Comparison of ENCODE assay signal across 10 mouse cellular contexts in the genomic region with DNA sequence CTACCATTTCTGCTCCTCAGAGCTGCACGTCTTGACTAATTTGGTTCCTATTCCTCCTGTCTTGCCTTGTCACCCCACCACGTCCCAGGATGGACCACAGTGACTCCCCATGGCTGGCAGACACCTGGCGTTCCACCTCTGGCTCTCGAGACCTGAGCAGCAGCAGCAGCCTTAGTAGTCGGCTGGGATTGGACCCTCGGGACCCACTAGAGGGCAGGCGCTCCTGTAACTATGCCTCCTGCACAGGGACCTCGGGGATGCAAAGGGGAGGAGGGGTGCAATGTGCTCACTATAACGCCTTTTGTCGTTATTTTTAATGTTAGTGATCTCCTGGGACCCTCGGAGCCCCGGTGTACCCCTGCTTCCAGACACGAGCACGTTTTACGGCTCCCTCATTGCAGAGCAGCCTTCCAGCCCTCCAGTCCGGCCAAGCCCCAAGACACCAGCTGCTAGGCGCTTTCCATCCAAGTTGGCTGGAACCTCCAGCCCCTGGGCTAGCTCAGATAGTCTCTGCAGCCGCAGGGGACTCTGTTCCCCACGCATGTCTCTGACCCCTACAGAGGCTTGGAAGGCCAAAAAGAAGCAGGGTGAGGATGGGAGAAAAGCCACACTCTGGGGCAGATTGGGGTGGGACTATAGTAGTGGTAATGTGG. TPM values are rescaled to one million over a fixed set of nuclear protein-coding genes. Genes with fewer than 3 reads are reported as not detected.
DNase-seq lines count a peak whose midpoint lies in the region; TF ChIP-seq lines count a peak whose summit lies in the region.
"Had no signal": no experiment of that assay in that cellular context is flagged by ENCODE, and none has a peak within 500 bp of the region (broad histone marks: within the 10 kb centered on the region; RNA-seq: fewer than 3 reads in every experiment).

No protein-coding gene starts in this region.

- H3K4me1 ChIP-seq in testis, adult 2 months (ENCODE audit: control insufficient read depth, insufficient read depth, low read length), result peaks cover 16% of the 10 kb centered on the region

- H3K27ac ChIP-seq in gastrocnemius, adult 2 months, result no peak overlapping the region
- no peak overlapping the region for H3K27ac ChIP-seq in testis, adult 2 months (ENCODE audit: control insufficient read depth, insufficient read depth, low read depth, low read length)

- TF ChIP-seq CTCF in gastrocnemius, adult 2 months (IDR thresholded peaks at IDR 0.05), result peak; percentile 15; the same call in 1 of the 2 replicates
- TF ChIP-seq CTCF in testis, adult 2 months (IDR thresholded peaks at IDR 0.05; ENCODE audit: control insufficient read depth, insufficient read depth, insufficient replicate concordance, low read depth, low read length), result 0 out of 2 replicates have a peak, but pooled peaks have one; percentile 0

- TF ChIP-seq POLR2A in testis, adult 2 months (IDR thresholded peaks at IDR 0.05; ENCODE audit: control insufficient read depth, low read depth, low read length), result no peak

- no peaks in the 10 kb centered on the region for H3K27me3 ChIP-seq in testis, adult 2 months (ENCODE audit: control insufficient read depth, insufficient read depth, low read length)

- no peaks in the 10 kb centered on the region for H3K36me3 ChIP-seq in testis, adult 2 months (ENCODE audit: control insufficient read depth, insufficient read depth, low read length)

- no peak for DNase-seq in gastrocnemius, adult 2 months
- no peak for DNase-seq in gastrocnemius, postnatal 36 days
- no peak for DNase-seq in testis, postnatal 14 days (ENCODE audit: low spot score)
- peak; percentile 57 for DNase-seq in kidney, postnatal 14 days
- DNase-seq in adrenal gland, adult (ENCODE audit: inconsistent age in 2 of 2, low spot score in 1 of 2), result no peak
- no peak for DNase-seq in adrenal gland, postnatal 25 days
- DNase-seq in urinary bladder, postnatal 10 days (ENCODE audit: low spot score), result no peak

- peak overlapping the region; percentile 17; the same call in 1 of the 2 replicates for H3K4me3 ChIP-seq in gastrocnemius, adult 2 months
- H3K4me3 ChIP-seq in testis, adult 2 months (ENCODE audit: control insufficient read depth, low read depth, low read length), result no peak overlapping the region
- H3K4me3 ChIP-seq: myocyte had no signal

- intact Hi-C loops in gastrocnemius, adult 2 months (cut with DNase I), result no loop called here
- intact Hi-C loops in gastrocnemius, postnatal 36 days (cut with DNase I), result no loop called here

RNA-seq across cellular contexts. Expression of a gene that starts 6.3 kb away (rescaled TPM):
- 10 to 100 TPM in 1 of 2 experiments, 1 to 10 TPM in 1; 8.6 to 10.6 TPM for total RNA-seq in gastrocnemius, adult 2 months (2021)
- total RNA-seq in gastrocnemius, postnatal 36 days (2021), result 1 to 10 TPM; 8.2 to 8.6 TPM
- 1.0 and 1.2 TPM in 2 replicates for polyA plus RNA-seq in testis, adult 2 months (2012; rRNA removed)
- total RNA-seq in adrenal gland, postnatal 25 days (2021), result 22.8 and 32.7 TPM in 2 replicates
- polyA plus RNA-seq: myocyte had no signal

RNA-seq across cellular contexts. Expression of a gene that starts 25.1 kb away (rescaled TPM):
- not detected for total RNA-seq in gastrocnemius, adult 2 months (2021)
- not detected for total RNA-seq in gastrocnemius, postnatal 36 days (2021)
- 1.0 and 1.4 TPM in 2 replicates for polyA plus RNA-seq in testis, adult 2 months (2012; rRNA removed)
- 0.70 and 1.8 TPM in 2 replicates for total RNA-seq in adrenal gland, postnatal 25 days (2021)
- polyA plus RNA-seq: intestine, embryonic 14.5 days had no signal

RNA-seq across cellular contexts. Expression of a gene that starts 40.8 kb away (rescaled TPM):
- total RNA-seq in gastrocnemius, adult 2 months (2021), result under 1 TPM in 1 of 2 experiments, not detected in 1; 0.20 TPM
- total RNA-seq in gastrocnemius, postnatal 36 days (2021), result under 1 TPM; 0.08 to 0.52 TPM
- 21.3 and 26.5 TPM in 2 replicates for polyA plus RNA-seq in testis, adult 2 months (2012; rRNA removed)
- 0.18 TPM in 1 of 2 replicates, not detected in the other for total RNA-seq in adrenal gland, postnatal 25 days (2021)
- polyA plus RNA-seq: intestine, embryonic 14.5 days; myocyte had no signal

RNA-seq across cellular contexts. Expression of a gene that starts 59.7 kb away (rescaled TPM):
- 1 to 10 TPM; 1.7 to 1.8 TPM for total RNA-seq in gastrocnemius, adult 2 months (2021)
- 1 to 10 TPM; 1.1 to 1.5 TPM for total RNA-seq in gastrocnemius, postnatal 36 days (2021)
- 3.4 and 4.6 TPM in 2 replicates for polyA plus RNA-seq in testis, adult 2 months (2012; rRNA removed)
- total RNA-seq in adrenal gland, postnatal 25 days (2021), result 3.9 and 4.6 TPM in 2 replicates
